Mouse (Mus musculus) myocyte (in vitro differentiated cells): Measurements from ENCODE around the gene Zfp574. TPM values are rescaled to one million over a fixed set of nuclear protein-coding genes. Genes with fewer than 3 reads are reported as not detected.

ENCODE experiments used
- H3K27me3 ChIP-seq: one replicate; pipeline ENCODE4 v1.6.1; 2011; ENCODE audit not compliant: control insufficient read depth, insufficient read depth, insufficient read length
- H3K36me3 ChIP-seq: one replicate; pipeline ENCODE4 v1.6.1; 2011; ENCODE audit not compliant: control insufficient read depth, insufficient read depth
- H3K4me2 ChIP-seq: one replicate; pipeline ENCODE4 v1.6.1; 2011; ENCODE audit warnings: low read depth, control low read depth
- H3K4me3 ChIP-seq: one replicate; pipeline ENCODE4 v1.5.1; 2011; ENCODE audit warnings: mild to moderate bottlenecking, control low read depth, moderate library complexity
- H3K79me2 ChIP-seq: one replicate; pipeline ENCODE4 v1.6.1; 2011; ENCODE audit not compliant: control insufficient read depth, insufficient read depth
- H3ac ChIP-seq: one replicate; pipeline ENCODE4 v1.6.1; 2011; ENCODE audit not compliant: control insufficient read depth, insufficient read length
- CEBPB ChIP-seq: IDR thresholded peaks from 2 replicates; pipeline ENCODE4 v1.6.1; 2011; ENCODE audit warnings: mild to moderate bottlenecking, moderate library complexity; ENCODE audit not compliant: poor library complexity, insufficient read depth, severe bottlenecking
- E2F4 ChIP-seq: IDR thresholded peaks from one replicate; pipeline ENCODE4 v1.6.1; 2011; ENCODE audit warnings: mild to moderate bottlenecking, control low read depth, moderate library complexity; ENCODE audit not compliant: insufficient read depth
- MAX ChIP-seq: IDR thresholded peaks from one replicate; pipeline ENCODE4 v1.6.1; 2011; ENCODE audit warnings: low read depth, mild to moderate bottlenecking, control low read depth
- MYOD1 ChIP-seq, 3 experiments: IDR thresholded peaks; one replicate each; pipeline ENCODE4 v1.6.1; 2011; ENCODE audit warnings: control low read depth in 2 of 3, low read depth in 2 of 3, mild to moderate bottlenecking in 2 of 3, moderate library complexity in 1 of 3; ENCODE audit not compliant: insufficient read length in 2 of 3, control insufficient read depth in 1 of 3
- MYOG ChIP-seq, 3 experiments: IDR thresholded peaks; one replicate each; pipeline ENCODE4 v1.6.1; 2011; ENCODE audit warnings: control low read depth in 2 of 3, low read depth in 2 of 3, mild to moderate bottlenecking in 2 of 3; ENCODE audit not compliant: insufficient read length in 2 of 3, control insufficient read depth in 1 of 3, insufficient read depth in 1 of 3
- POLR2A ChIP-seq: IDR thresholded peaks from one replicate; pipeline ENCODE4 v1.6.1; 2011; ENCODE audit warnings: low read depth, mild to moderate bottlenecking, control low read depth, moderate library complexity; ENCODE audit not compliant: insufficient read length
- POLR2AphosphoS2 ChIP-seq: IDR thresholded peaks from one replicate; pipeline ENCODE4 v1.6.1; 2011; ENCODE audit warnings: low read depth, control low read depth; ENCODE audit not compliant: insufficient read length
- REST ChIP-seq: IDR thresholded peaks from one replicate; pipeline ENCODE4 v1.6.1; 2011; ENCODE audit warnings: mild to moderate bottlenecking, control low read depth, moderate library complexity; ENCODE audit not compliant: insufficient read depth, insufficient read length
- SRF ChIP-seq: IDR thresholded peaks from one replicate; pipeline ENCODE4 v1.6.1; 2011; ENCODE audit warnings: low read depth; ENCODE audit not compliant: control insufficient read depth, insufficient read length
- TCF12 ChIP-seq: IDR thresholded peaks from one replicate; pipeline ENCODE4 v1.6.1; 2011; ENCODE audit warnings: mild to moderate bottlenecking, control low read depth; ENCODE audit not compliant: poor library complexity, insufficient read depth, severe bottlenecking
- TCF3 ChIP-seq: IDR thresholded peaks from one replicate; pipeline ENCODE4 v1.6.1; 2011; ENCODE audit warnings: low read depth, control low read depth; ENCODE audit not compliant: insufficient read length
- USF1 ChIP-seq: IDR thresholded peaks from one replicate; pipeline ENCODE4 v1.6.1; 2011; ENCODE audit warnings: low read depth, mild to moderate bottlenecking, control low read depth, moderate library complexity
- polyA plus RNA-seq: library from polyadenylated mRNA; unstranded; fragments of >200 nt; fragmentation: generic; extraction: Trizol; gene quantifications from one replicate; pipeline ENCODE4 v1.2.1, GENCODE M21; 2012; ENCODE audit warnings: missing spikeins

The Zfp574 gene
- polyA plus RNA-seq, 1 experiment = 10.8 TPM

GRCm38 (mm10) chr7:25068724-25069123 is 3.6 kb upstream of the Zfp574 start:
- Histone ChIP-seq H3K36me3 (no peaks in the 10 kb centered on the region), H3K4me2 (no peak overlapping the region)
- TF ChIP-seq MYOD1 (IDR thresholded peaks at IDR 0.05; ENCODE audit: control insufficient read depth in 1 of 3, insufficient read length in 2 of 3, low read depth in 2 of 3) (no peak), USF1 (no peak), E2F4 (no peak), POLR2A (no peak), TCF12 (no peak), POLR2AphosphoS2 (no peak), CEBPB (no peak), MYOG (IDR thresholded peaks at IDR 0.05; ENCODE audit: control insufficient read depth in 1 of 3, insufficient read depth in 1 of 3, insufficient read length in 2 of 3, low read depth in 2 of 3) (no peak), MAX (no peak), REST (no peak), TCF3 (no peak), SRF (no peak)

GRCm38 (mm10) chr7:25072716-25073390 is 486 bp downstream of the Zfp574 start:
- H3K36me3 ChIP-seq = no peaks in the 10 kb centered on the region
- peaks cover 8% of the 10 kb centered on the region for H3K79me2 ChIP-seq
- H3K4me3 ChIP-seq = peak overlapping the region; percentile 33
- no peaks in the 10 kb centered on the region for H3K27me3 ChIP-seq
- peak overlapping the region; percentile 60 for H3K4me2 ChIP-seq
- peak overlapping the region; percentile 68 for H3ac ChIP-seq
- no peak for TF ChIP-seq CEBPB
- TF ChIP-seq MYOG (IDR thresholded peaks at IDR 0.05; ENCODE audit: control insufficient read depth in 1 of 3, insufficient read depth in 1 of 3, insufficient read length in 2 of 3, low read depth in 2 of 3) = peak in 1 of 3 experiments; percentile 5
- no peak for TF ChIP-seq TCF12
- no peak for TF ChIP-seq REST
- TF ChIP-seq USF1 = no peak
- no peak for TF ChIP-seq TCF3
- no peak for TF ChIP-seq E2F4
- peak; percentile 57 for TF ChIP-seq POLR2A
- no peak for TF ChIP-seq SRF
- TF ChIP-seq POLR2AphosphoS2 = peak; percentile 21
- peak in 2 of 3 experiments; percentile 67 to 92 for TF ChIP-seq MYOD1 (IDR thresholded peaks at IDR 0.05; ENCODE audit: control insufficient read depth in 1 of 3, insufficient read length in 2 of 3, low read depth in 2 of 3)
- TF ChIP-seq MAX = no peak

More at GRCm38 (mm10) chr7:25068724-25069123, 3.6 kb upstream of the Zfp574 start:
- Histone ChIP-seq H3ac (no peak overlapping the region), H3K4me3 (no peak overlapping the region), H3K79me2 (peaks cover 4% of the 10 kb centered on the region), H3K27me3 (no peaks in the 10 kb centered on the region)

GRCm38 (mm10) chr7:25073924-25074323 is 1.6 kb downstream of the Zfp574 start:
- Histone ChIP-seq H3K36me3 (no peaks in the 10 kb centered on the region), H3ac (no peak overlapping the region), H3K79me2 (peaks cover 19% of the 10 kb centered on the region), H3K4me2 (no peak overlapping the region), H3K4me3 (peak overlapping the region; percentile 33), H3K27me3 (no peaks in the 10 kb centered on the region)
- no peak for TF ChIP-seq MAX
- TF ChIP-seq USF1 = no peak
- no peak for TF ChIP-seq TCF3
- no peak for TF ChIP-seq CEBPB
- no peak for TF ChIP-seq REST

GRCm38 (mm10) chr7:25076296-25076662 is 3.9 kb downstream of the Zfp574 start:
- Histone ChIP-seq H3K4me3 (peak overlapping the region; percentile 53), H3K27me3 (no peaks in the 10 kb centered on the region)
- no peak for TF ChIP-seq POLR2AphosphoS2

GRCm38 (mm10) chr7:25076663-25077413 is 4.5 kb downstream of the Zfp574 start:
- H3K4me3 ChIP-seq = peak overlapping the region; percentile 53
- no peaks in the 10 kb centered on the region for H3K27me3 ChIP-seq
- peak overlapping the region; percentile 83 for H3K4me2 ChIP-seq
- H3K79me2 ChIP-seq = peaks cover 23% of the 10 kb centered on the region
- TF ChIP-seq REST (peak; percentile 16), MYOD1 (IDR thresholded peaks at IDR 0.05; ENCODE audit: control insufficient read depth in 1 of 3, insufficient read length in 2 of 3, low read depth in 2 of 3) (no peak), POLR2AphosphoS2 (peak; percentile 90), MYOG (IDR thresholded peaks at IDR 0.05; ENCODE audit: control insufficient read depth in 1 of 3, insufficient read depth in 1 of 3, insufficient read length in 2 of 3, low read depth in 2 of 3) (no peak), POLR2A (peak; percentile 90), TCF3 (no peak)
- no peaks in the 10 kb centered on the region for H3K36me3 ChIP-seq
- peak overlapping the region; percentile 71 for H3ac ChIP-seq

More at GRCm38 (mm10) chr7:25076296-25076662, 3.9 kb downstream of the Zfp574 start:
- H3K79me2 ChIP-seq = peaks cover 23% of the 10 kb centered on the region
- H3ac ChIP-seq = no peak overlapping the region
- H3K4me2 ChIP-seq = peak overlapping the region; percentile 83
- no peaks in the 10 kb centered on the region for H3K36me3 ChIP-seq
